Mouse (Mus musculus) adrenal gland, adult (tissue): ENCODE data around the gene Iah1.

Experiments used
- DNase-seq, 2 experiments: peaks; one replicate each; pipeline ENCODE4 v3.0.0; 2022 to 2023; ENCODE audit warnings: low spot score in 1 of 2; ENCODE audit not compliant: inconsistent age in 2 of 2

Iah1 gene

DNA sequence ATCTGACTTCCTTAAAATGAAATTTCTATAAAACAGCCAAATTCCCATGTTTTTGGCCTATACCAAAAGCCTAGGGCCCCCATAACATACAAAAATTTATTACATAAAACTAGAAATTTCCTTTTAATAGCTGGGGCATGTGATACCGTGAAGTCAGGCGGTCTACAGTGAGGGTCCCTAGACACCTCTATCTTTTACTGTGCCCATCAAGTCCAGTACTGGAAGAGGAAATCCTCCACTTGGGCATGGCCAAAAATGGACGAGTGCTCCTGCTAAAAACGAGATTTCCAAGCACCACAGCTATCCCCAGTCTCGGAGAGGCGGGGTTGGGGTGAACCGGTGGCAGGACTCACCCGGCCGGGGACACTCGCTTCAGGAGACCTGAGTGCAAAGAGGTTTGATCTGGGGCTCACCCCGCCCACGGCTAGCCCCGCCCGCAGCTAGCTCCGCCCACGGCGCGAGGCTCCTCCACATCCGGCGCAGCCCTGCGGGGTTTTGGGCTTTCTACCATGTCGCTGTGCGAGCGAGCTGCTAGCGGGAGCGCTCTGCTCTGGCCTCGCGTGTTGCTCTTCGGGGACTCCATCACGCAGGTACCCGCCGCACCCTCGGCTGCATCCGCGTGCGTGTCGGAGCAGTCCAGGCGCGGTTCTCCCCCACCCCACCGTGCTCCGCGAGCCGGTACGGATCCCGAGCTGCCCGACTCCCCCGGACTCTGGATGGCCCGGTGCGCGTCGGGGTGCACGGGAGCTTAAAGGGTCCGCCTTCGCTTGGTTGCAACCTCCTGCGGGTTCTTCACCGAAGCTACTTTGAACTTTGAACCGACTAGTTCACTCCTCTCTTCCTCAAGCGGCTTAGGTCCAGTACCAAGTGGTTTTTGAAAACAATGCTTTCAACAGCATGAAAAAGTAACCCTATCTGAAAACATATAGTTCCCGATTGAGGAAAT is at the start of gene Iah1:
Gene Iah1 (plus strand): TSS at position 467 of the 946 bp plus-strand sequence.
- DNase-seq: peak; percentile 89 to 95

DNA sequence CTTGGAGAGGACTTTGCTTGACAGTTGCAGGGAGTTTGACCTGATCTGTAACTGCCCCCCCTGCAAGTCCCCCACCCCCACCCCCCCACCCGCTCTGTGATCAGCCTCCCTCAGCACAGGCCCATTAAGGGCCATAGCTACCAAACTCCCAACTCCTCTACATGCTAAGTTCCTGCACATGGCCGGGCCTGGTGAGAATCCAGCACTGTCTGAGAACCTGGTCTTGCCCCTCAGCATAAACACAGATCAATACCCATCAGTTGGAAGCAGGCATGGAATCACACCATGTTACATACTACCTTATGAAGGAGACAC is 49.4 kb upstream of the Iah1 start:
- DNase-seq: no peak

DNA sequence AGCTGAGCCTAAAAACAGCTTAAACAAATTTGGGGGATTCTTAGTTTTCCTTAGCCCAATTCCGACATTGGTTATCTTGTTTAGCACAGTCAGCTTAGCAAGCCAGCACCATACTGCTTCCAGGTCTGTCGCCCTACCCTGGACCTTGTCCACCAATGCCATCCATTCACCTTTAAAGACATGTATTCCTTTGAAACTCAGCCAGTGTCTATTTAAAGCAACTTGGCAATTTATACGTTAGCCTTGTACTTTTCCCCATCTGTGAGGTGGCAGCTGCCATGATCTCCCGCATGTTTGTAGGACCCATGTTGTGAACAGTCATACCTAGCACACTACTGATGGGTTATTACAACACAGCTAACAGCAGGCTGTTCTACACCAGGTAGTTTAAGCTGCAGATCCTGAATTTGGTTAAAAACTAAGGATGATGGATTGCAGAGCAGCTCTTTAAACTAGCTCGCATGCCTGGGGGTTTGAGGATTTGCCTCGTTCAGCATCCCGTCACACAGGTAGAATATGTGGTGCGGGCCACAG is 48.0 kb upstream of the Iah1 start:
- no peak for DNase-seq

DNA sequence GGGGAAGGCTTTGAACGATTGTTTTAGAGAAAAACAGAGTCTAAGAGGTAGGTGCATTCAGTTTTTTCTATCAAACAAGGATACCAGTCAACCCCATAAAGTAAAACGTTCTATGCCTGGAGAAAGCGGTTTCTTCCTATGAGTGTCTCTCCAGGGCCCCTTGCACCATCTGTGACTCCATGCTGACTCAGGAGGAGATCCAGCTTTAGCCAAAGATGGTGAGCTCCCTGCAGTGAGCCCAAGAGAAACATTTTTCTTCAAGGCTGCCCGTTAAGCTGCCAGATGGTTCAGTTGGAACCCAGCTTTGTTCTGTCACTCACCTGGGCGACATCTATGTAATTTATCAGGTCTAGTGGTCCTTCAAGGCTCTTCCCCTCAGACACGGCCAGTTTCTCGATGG is 41.7 kb upstream of the Iah1 start:
- DNase-seq: peak in 1 of 2 experiments; percentile 61

DNA sequence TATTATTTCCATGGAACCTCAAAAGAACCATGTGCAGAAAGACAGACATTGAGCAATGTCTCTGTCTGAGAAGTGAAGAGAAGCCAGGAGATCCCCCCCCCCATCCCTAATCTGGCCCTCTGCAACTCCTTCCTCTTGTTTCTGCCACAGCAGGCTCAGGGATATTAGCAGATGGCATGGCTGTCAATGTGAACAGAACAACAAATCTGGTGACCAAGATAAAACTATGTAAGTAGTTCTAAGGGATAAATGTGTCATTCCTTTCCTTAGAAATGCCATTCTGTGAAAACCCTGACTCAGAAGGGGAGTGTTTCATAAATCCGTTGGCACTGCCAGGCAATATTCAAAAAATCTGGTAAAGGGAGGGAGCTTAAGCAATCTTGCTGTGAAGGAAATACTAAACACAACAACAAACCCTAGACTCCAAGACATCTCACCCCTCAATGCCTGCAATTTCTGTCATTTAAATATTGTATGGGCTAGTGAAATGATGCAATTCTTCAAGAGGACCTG is 38.8 kb upstream of the Iah1 start:
- peak in 1 of 2 experiments; percentile 84 for DNase-seq

DNA sequence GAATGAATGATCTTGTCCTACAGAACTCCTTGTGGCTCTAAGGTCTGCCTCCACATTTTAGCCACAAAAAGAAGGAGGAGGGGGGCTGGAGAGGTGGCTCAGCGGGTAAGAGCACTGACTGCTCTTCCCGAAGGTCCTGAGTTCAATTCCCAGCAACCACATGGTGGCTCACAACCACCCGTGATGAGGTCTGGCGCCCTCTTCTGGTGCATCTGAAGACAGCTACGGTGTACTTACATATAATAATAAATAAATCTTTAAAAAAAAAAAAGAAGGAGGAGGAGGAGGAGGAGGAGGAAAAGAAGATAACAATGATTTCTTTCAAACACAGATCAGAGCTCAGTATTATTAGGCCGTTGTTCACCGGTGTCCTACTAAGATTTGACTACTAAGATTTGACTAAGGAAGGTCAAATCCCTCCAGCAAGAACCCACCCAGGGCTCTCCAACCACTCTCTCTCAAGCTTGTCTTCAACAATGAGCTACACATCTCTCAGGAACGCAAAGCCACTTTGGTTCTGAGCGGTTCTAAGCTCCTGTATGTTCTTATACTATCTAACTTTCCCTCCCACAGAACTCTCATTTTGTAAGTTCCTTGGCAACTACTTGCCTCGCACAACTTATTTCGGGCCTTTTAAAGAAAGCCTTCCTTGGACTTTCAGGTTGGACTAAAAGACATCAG is 31.3 kb upstream of the Iah1 start, which contains the start of gene Cpsf3:
Gene Cpsf3 (plus strand): TSS at position 631 of the 681 bp plus-strand sequence.
- no peak for DNase-seq

DNA sequence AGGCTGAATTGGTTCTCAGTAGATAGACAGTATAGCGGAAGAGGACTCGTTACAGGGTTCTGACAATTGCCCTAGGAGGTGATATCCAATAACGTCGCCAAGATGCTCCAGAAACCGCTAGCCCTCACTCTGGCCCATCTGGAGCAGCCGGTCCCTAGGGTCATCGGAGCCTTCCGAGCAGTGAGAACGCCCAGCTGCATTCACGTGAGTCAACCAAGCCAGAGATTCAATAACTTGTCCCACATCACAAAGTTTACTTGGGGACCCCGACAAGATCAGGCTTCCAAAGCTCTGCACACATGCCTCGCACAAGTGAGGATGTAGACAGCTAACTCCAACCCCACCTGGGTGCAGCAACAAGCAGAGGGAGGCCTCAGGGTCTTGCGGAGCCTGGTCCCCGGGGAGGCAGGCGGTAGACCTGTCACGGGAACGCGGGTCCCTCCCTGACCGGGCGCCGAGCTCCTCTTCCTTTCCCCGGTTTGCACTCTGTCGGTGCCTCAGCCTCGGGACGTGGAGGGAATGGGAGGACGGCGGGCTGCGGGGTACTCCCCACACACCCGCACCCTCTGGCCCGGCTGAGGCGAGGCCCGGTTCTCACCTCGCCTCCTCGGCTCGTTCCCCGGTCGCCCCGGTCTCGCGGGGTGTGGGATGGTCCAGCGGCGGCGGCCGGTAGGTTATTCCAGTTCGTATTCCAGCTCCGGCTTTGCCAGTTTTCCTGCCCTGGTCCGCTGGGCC is 30.5 kb upstream of the Iah1 start:
- no peak for DNase-seq

DNA sequence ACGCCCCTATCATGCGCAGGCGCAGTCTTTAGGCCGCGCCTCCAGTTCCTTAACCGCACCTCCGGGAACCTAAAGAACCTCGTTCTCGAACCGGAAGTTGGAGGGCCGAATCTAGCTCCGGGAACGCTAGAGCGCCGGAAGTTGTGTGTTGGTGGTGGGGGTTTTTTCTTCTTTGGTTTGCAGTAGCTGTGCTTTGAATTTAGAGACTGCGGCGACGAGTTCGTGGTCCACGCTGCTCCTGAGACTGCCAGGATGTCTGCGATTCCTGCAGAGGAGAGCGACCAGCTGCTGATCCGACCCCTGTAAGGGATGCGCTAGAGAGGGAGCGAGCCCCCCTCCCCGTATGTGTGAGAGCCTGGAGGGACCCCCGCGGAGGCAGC is 30.0 kb upstream of the Iah1 start, which contains the start of gene Itgb1bp1:
Gene Itgb1bp1 (minus strand): TSS at position 42 of the 380 bp plus-strand sequence.
- peak; percentile 99 to 100 for DNase-seq

DNA sequence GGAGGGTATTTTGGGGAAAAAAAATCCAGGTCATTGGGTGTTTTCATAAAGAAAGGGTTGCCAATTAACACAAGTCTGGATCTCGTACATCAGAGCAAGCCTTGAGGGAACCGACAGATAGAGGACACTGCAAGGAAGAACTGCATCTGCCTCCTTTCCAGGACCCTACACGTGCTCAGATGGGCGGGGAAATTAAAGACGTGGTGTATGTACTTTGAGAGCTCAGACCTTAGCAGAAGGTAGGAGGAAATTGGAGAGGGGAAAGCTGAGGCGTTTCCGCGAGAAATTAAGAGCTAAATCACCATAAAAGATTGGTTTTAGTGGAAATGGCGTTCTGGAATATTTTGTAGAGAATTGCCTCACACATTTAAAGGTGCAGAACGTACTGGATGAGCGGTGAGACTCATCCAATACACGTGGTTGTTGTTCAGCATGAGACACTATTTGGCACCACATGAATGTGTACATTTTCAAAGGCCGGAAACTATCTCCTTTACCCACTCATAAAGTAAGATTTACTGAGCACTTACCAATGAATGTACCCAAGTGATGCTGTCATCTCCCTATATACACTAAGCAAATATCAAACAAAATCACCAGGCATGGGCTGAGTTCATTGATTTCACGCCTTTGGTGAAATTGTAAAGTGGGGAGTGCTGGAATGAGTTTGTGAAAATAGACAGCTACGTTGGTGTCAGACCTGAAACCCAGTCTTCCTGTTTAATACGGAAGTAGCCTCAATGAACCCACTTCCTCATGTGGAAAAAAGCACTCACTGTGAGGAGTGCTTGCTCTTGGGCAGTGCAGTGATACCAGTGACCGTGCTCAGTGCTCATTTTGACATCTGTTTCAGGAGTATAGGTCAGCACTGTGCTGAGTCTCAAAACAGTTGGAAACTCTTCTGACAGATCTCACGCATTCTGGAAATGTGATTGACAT is 29.2 kb upstream of the Iah1 start:
- peak in 1 of 2 experiments; percentile 76 for DNase-seq

DNA sequence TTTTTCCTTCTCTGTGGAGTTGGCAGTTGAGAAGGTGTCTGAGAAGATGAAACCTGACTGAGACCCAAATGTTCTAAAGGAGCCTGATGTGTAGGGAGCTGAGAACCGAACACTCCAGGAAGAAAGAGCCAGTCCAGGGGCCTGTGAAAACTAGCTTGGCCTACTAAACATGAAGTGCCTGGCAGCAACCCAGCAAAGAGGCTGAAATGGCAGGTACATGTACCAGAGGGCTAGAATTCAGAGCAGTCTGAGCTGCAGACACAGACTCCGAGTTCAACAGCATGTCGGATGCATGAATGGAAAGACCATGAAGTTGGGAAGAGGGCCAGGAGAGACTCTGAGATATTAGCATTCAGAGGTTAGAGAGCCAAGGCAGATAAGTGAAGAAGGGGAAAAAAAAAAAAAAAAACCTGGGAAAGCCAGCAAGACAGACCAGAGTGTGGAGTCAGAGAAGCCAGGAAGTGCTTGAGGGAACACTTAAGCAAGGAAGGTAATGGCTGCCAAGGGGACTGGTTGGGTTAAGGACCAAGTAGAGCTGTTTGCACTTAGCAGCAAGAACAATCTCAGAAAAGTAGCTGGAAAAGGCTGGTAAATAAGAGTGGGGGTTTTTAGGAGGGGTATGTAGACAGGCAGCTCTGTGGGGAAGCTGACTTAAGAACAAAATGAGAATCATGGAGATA is 27.3 kb upstream of the Iah1 start:
- no peak for DNase-seq

DNA sequence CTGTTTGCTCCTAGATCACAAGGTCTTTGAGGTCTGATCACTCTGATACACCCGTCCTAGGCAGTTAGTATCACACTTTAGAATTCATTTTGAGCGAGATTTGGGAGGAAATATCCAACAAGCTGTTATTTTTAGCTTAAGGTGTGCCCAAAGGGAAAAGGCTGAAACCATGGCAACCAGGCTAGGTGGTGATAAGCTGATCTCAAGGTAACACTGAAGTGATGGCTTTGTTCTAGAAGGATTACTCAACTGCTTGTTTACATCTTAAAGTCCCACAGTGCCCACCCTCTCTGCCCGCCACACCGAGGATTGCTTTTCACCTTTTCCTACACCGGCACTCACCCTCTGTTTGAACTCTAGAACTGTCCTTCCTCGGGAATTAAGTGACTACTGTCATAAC is 26.5 kb upstream of the Iah1 start:
- no peak for DNase-seq

DNA sequence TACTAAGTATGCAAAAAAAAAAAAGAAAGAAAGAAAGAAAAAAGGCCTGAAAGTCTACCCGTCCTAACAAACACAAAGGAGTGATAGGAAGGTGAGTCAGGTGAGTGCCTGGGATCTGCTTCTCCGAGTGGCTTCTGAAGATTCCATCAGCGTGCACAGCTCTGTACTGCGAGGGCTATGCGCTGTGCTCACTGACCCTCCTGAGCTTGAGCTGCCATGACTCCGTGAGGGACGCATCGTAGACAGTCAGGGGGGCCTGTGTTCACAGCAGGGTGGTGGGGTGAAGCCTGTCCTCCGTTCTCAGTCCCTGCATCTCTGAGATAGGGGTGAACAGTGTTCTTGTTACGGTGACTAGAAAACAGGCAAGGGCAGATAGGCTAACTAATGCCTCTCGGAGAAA is 17.3 kb upstream of the Iah1 start:
- DNase-seq: no peak

DNA sequence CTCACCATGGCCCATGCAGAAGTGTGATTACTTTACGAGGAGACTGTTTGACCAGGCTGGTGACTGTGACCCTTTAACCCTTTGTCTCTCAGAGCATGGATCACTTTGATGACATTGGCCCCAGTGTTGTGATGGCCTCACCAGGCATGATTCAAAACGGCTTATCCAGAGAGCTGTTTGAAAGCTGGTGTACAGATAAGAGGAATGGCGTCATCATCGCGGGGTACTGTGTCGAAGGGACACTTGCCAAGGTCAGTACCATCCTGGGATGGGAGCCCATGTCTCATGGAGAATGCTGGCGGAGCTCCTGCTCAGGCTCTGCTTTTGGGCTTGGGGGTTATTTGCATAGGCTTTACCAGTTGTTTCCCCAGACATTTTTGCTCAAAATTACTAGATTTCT is 14.9 kb upstream of the Iah1 start:
- peak; percentile 79 to 87 for DNase-seq

DNA sequence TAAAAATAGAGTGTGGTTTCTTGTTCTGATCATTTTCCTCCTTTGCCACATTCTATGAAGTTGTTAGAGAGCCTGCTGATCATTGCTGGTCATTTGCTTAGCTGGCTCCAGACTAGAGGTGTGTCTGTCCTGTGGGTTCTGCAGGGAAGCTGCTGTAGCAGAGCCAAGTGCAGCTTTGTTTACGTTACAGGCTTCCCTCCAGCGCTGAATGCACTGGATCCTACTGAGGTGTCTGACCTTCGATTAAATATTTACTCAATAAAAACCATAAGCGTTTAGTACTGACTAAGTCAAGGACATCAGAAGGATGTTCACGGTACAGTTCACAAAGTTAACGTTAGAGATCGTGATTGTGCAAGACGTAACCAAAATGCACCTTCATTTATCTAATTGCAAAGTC is 14.3 kb upstream of the Iah1 start:
- DNase-seq: no peak

DNA sequence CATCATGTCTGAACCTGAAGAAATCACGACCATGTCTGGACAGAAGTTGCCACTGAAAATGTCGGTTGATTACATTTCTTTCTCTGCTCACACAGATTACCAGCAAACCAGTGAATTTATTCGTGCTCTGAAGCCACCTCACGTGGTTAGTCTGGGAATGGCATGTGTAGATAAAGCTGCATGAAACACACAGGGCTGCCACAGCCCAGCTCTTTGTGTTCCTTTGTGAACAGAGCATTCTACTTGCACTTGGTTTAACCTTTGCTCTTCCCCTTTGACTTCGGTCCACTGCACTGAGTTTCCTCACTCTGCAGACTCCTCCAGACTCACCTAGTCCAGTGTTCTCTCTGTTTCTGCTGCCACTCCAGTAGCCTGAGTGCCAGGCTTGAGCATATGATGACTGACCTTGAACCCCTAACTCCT is 13.8 kb upstream of the Iah1 start:
- peak in 1 of 2 experiments; percentile 42 for DNase-seq

DNA sequence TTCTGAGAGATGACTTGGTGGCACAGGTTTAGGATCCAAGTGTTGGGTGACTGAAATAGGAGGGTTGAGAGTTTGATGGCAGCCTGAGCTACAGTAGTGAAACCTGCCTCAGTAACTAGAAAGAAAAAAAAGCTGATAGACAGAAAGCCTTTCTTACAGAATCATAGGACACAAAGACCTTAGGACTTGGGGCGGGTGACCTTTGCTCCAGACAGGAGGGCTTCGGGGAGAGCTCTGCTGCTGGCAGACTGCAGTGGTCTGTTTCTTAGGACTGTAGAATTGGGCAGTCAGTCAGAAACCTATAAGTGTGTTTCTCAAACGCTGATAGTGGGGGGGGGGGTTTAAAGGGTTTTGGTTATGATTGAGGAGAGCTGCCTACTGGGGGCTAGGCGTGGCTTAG is 10.4 kb upstream of the Iah1 start:
- no peak for DNase-seq

DNA sequence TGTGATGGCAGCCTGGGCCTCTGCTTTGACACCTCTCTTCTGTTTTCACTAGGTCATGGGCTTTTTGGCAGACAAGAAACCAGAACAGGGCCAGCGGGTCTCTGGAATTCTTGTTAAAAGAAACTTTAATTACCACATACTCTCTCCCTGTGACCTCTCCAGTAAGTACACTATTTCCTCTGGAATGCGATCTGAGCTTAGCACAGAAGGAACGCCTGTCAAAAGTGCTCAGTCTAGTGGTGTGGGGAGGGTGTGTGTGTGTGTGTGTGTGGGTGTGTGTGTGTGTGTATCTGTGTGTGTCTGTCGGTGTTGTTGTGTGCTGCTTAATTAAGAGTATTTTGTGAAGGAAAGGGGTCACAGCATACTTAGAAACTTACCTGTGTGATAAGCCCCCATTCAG is 9.5 kb upstream of the Iah1 start:
- DNase-seq: no peak

DNA sequence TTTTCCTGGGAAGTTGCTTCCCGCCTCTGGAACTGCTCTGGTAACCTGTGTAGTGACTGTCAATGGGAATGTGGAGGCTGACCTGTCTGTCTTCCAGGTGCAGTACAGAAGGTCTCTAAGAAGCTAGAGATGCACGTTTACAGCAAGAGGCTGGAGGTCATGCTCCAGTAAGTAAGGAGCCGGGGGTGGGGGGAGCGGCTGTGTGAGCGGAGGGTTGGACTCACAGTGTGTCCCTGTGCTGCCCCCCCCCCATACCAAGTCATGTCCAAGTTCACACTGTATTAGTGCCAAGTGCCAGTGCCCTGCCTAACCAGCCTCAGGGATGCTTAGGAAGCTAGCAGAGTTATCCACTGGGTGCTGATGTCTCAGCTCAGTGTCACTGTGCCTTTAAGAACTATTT is 4.0 kb upstream of the Iah1 start:
- DNase-seq: no peak

DNA sequence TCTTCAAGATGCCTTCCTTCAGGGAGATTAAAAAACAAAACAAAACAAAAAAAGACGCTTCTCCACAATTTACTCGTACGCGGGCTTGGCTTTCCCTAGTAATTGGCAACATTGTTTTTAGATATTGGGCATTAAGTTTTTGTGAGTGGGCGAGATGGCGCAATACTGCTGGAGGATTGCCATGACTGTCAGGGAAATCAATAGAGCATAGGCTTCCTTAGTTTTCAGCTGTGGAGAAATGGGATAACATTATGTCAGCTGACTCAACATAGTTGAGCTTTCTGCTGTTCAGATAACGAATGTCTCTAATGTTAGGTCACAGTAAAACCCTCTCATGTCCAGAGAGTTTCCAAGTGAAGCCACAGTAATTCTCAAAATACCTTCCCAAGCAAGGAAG is 678 bp downstream of the Iah1 start:
- peak; percentile 53 to 89 for DNase-seq
